In the genomic region with DNA sequence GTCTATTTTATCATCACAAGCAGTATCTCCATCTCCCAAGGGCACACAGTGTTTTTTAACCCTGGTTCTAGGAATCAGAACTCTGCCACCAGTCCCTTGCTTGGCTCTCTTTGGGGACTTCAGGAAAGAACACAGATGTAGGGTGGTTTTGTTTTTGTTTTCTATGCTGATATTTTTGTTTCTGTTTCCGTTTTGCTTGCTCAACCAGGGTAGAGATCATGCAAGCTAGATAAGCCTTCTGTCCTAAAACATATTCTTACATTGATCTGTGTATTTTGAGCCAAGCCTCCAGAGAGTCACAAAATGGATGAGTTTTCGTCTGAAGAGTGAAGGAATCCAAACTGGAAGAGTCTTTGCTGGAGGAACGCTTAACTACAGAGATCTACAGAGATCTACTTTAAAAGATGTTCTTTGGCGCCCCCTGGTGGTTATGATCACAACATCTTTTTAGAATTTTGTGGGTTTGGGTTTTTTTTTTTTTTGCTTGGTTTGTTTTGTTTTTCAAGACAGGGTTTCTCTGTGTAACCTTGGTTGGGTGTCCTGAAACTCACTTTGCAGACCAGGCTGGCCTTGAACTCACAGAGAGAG, we compare ENCODE assay signal across 9 mouse cellular contexts. TPM values are rescaled to one million over a fixed set of nuclear protein-coding genes. Genes with fewer than 3 reads are reported as not detected.
A peak's percentile ranks its signal among the peaks of the same experiment; 100 is the strongest.
DNase-seq lines count a peak whose midpoint lies in the region; TF ChIP-seq lines count a peak whose summit lies in the region.
"Had no signal": no experiment of that assay in that cellular context is flagged by ENCODE, and none has a peak within 500 bp of the region (broad histone marks: within the 10 kb centered on the region; RNA-seq: fewer than 3 reads in every experiment).

No protein-coding gene starts in this region.

- no peak overlapping the region for H3K27ac ChIP-seq in limb, embryonic 10.5 days
- H3K27ac ChIP-seq: hindbrain, embryonic 15.5 days had no signal

- peak overlapping the region; percentile 40 for H3K4me2 ChIP-seq in myocyte (ENCODE audit: low read depth)
- H3K4me2 ChIP-seq: hindbrain, embryonic 15.5 days had no signal

- no peak overlapping the region for H3ac ChIP-seq in myocyte (ENCODE audit: control insufficient read depth, insufficient read length)

- 31% methylated on average over 4 of the region's 4 CpGs for WGBS in limb, embryonic 10.5 days

- no peak for TF ChIP-seq POLR2A in myocyte (IDR thresholded peaks at IDR 0.05; ENCODE audit: insufficient read length, low read depth)

- H3K4me1 ChIP-seq in limb, embryonic 10.5 days: no peaks in the 10 kb centered on the region
- H3K4me1 ChIP-seq: hindbrain, embryonic 15.5 days had no signal

- peak; percentile 48 for DNase-seq in ovary, postnatal 10 days (ENCODE audit: low spot score)
- no peak for DNase-seq in ovary, adult 18-20 months (ENCODE audit: low spot score)
- DNase-seq in ZHBTc4 (ENCODE audit: low read depth, low spot score): peak; percentile 80
- DNase-seq in cerebellum, postnatal 36 days: peak; percentile 61 to 76
- peak; percentile 67 to 83 for DNase-seq in heart, postnatal 14 days
- peak; percentile 79 for DNase-seq in limb, embryonic 10.5 days (ENCODE audit: low spot score)
- DNase-seq in thymus, postnatal 25 days: peak; percentile 61

- H3K36me3 ChIP-seq in limb, embryonic 10.5 days: no peaks in the 10 kb centered on the region
- H3K36me3 ChIP-seq in myocyte (ENCODE audit: control insufficient read depth, insufficient read depth): no peaks in the 10 kb centered on the region
- H3K36me3 ChIP-seq: hindbrain, embryonic 15.5 days had no signal

- H3K79me2 ChIP-seq in myocyte (ENCODE audit: control insufficient read depth, insufficient read depth): no peaks in the 10 kb centered on the region

- H3K27me3 ChIP-seq in limb, embryonic 10.5 days (ENCODE audit: low read depth, poor library complexity, severe bottlenecking): no peaks in the 10 kb centered on the region
- no peaks in the 10 kb centered on the region for H3K27me3 ChIP-seq in myocyte (ENCODE audit: control insufficient read depth, insufficient read depth, insufficient read length)
- H3K27me3 ChIP-seq: hindbrain, embryonic 15.5 days had no signal

- intact Hi-C loops in heart, postnatal 14 days (cut with DNase I): loop anchor here (1.0 to 10.0 kb wide), 5 partner anchors 42 to 935 kb away; a partner anchor contains a TSS

- no peak overlapping the region for H3K4me3 ChIP-seq in limb, embryonic 10.5 days
- H3K4me3 ChIP-seq in myocyte: no peak overlapping the region
- H3K4me3 ChIP-seq: hindbrain, embryonic 15.5 days had no signal

- no peaks in the 10 kb centered on the region for H3K9me3 ChIP-seq in limb, embryonic 10.5 days (replicated peaks)
- H3K9me3 ChIP-seq: hindbrain, embryonic 15.5 days had no signal

TF ChIP-seq in myocyte, 11 proteins besides CTCF, POLR2A, EP300 and RAD21:
- TF ChIP-seq MAX (IDR thresholded peaks at IDR 0.05; ENCODE audit: low read depth): no peak
- no peak for TF ChIP-seq CEBPB (IDR thresholded peaks at IDR 0.05; ENCODE audit: insufficient read depth, poor library complexity, severe bottlenecking)
- TF ChIP-seq SRF (IDR thresholded peaks at IDR 0.05; ENCODE audit: control insufficient read depth, insufficient read length, low read depth): no peak
- no peak for TF ChIP-seq MYOG (IDR thresholded peaks at IDR 0.05; ENCODE audit: control insufficient read depth in 1 of 3, insufficient read depth in 1 of 3, insufficient read length in 2 of 3, low read depth in 2 of 3)

RNA-seq across cellular contexts. Expression of a gene that starts 8.9 kb away (rescaled TPM):
- 10 to 100 TPM; 12.3 to 13.9 TPM for total RNA-seq in heart, postnatal 14 days (2021)
- 24.0 and 24.9 TPM in 2 replicates for polyA plus RNA-seq in limb, embryonic 10.5 days (2016; fragmentation: Nextera tagmentation; extraction: Ambion mirVana)
- polyA plus RNA-seq in myocyte (2012; fragmentation: generic; extraction: Trizol): 36.0 TPM

RNA-seq across cellular contexts. Expression of a gene that starts 35.8 kb away (rescaled TPM):
- total RNA-seq in heart, postnatal 14 days (2021): not detected
- polyA plus RNA-seq in limb, embryonic 10.5 days (2016; fragmentation: Nextera tagmentation; extraction: Ambion mirVana): 0.25 TPM in 1 of 2 replicates, not detected in the other
- 0.44 TPM for polyA plus RNA-seq in myocyte (2012; fragmentation: generic; extraction: Trizol)
